ENCODE assay signal across 8 mouse cellular contexts in the genomic region with DNA sequence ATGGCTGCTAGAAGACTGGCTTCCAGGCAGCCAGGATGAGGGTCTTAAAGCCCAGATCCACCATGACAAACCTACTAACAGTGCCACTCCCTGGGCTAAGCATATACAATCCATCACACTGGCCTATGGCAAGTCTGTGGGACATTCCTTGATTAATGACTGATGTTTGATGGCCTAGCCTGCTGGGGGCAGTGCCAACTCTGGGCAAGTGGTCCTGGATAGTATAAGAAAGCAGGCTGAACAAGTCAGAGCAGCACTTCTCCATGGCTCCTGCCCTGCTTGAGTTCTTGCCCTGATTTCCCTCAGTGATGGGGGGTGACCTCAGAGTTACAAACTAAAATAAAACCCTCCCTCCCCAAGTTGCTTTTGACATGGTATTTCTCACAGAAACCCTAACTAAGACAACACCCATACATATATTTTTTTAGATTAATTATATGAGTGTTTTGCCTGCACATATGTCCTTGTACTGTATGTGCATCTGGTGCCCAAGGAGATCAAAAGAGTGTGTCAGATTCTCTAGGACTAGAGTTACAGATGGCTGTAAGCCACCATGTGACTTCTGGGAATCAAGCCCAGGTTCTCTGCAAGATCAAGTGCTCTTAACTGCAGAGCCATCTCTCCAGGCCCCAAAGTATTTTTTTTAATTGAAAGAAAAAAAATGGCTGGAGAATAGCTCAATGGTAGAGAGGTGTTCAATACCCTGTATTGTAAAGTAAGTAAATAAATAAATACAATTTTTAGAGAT. TPM values are rescaled to one million over a fixed set of nuclear protein-coding genes. Genes with fewer than 3 reads are reported as not detected.
A peak's percentile ranks its signal among the peaks of the same experiment; 100 is the strongest.
DNase-seq lines count a peak whose midpoint lies in the region; ATAC-seq and TF ChIP-seq lines count a peak whose summit lies in the region.

No protein-coding gene starts in this region.

- no peaks in the 10 kb centered on the region for H3K9me3 ChIP-seq in liver, postnatal 0 days (ENCODE audit: low read length)

- H3K36me3 ChIP-seq in liver, adult 2 months (ENCODE audit: control insufficient read depth, insufficient read depth, low read length): no peaks in the 10 kb centered on the region
- no peaks in the 10 kb centered on the region for H3K36me3 ChIP-seq in liver, postnatal 0 days (replicated peaks; ENCODE audit: insufficient read depth, low read length)

- H3K4me1 ChIP-seq in liver, adult 2 months (ENCODE audit: control insufficient read depth, insufficient read depth, low read length): peaks cover 13% of the 10 kb centered on the region
- no peaks in the 10 kb centered on the region for H3K4me1 ChIP-seq in liver, postnatal 0 days (ENCODE audit: insufficient read depth)

- intact Hi-C loops in gastrocnemius, adult 2 months (cut with DNase I): no loop called here

- H3K27ac ChIP-seq in gastrocnemius, adult 2 months: peak overlapping the region; percentile 40
- no peak overlapping the region for H3K27ac ChIP-seq in liver, adult 2 months (replicated peaks; ENCODE audit: insufficient read depth, low read depth, low read length)
- H3K27ac ChIP-seq in liver, postnatal 0 days (ENCODE audit: low read depth): no peak overlapping the region

- H3K9ac ChIP-seq in liver, adult 2 months (ENCODE audit: low read depth, low read length): no peak overlapping the region
- no peak overlapping the region for H3K9ac ChIP-seq in liver, postnatal 0 days (replicated peaks)

- no peak overlapping the region for H3K4me3 ChIP-seq in gastrocnemius, adult 2 months
- no peak overlapping the region for H3K4me3 ChIP-seq in liver, adult 2 months (ENCODE audit: insufficient read depth, low read depth, low read length)
- no peak overlapping the region for H3K4me3 ChIP-seq in liver, postnatal 0 days (ENCODE audit: low read depth, low read length)

- no peak for ATAC-seq in liver, postnatal 0 days

- peak; percentile 68 for DNase-seq in gastrocnemius, adult 2 months
- no peak for DNase-seq in gastrocnemius, postnatal 4 days (ENCODE audit: low spot score in 2 of 2)
- peak; percentile 65 for DNase-seq in liver, adult 2 months (ENCODE audit: extremely low read depth, low read depth, low spot score)
- no peak for DNase-seq in liver, postnatal 0 days
- peak; percentile 77 to 82 for DNase-seq in cerebellum, postnatal 14 days
- peak; percentile 53 for DNase-seq in lung, postnatal 10 days
- DNase-seq in layer of hippocampus, postnatal 14 days (ENCODE audit: low spot score in 2 of 2): no peak
- DNase-seq in right cerebral cortex, postnatal 4 days: no peak

- no peak overlapping the region for H3K4me2 ChIP-seq in liver, postnatal 0 days (ENCODE audit: low read depth, low read length)

- no peaks in the 10 kb centered on the region for H3K27me3 ChIP-seq in liver, adult 2 months (ENCODE audit: control insufficient read depth, insufficient read depth, low read length)
- H3K27me3 ChIP-seq in liver, postnatal 0 days (ENCODE audit: insufficient read depth, low read length): no peaks in the 10 kb centered on the region

- peaks cover 43% of the 10 kb centered on the region for H3K79me2 ChIP-seq in liver, adult 2 months (ENCODE audit: control insufficient read depth, insufficient read depth, low read length)

- TF ChIP-seq POLR2A in liver, adult 2 months (IDR thresholded peaks at IDR 0.05; ENCODE audit: extremely low read depth, insufficient read depth, low read length): no peak

- no peak for TF ChIP-seq CTCF in gastrocnemius, adult 2 months (IDR thresholded peaks at IDR 0.05)
- no peak for TF ChIP-seq CTCF in liver, adult 2 months (IDR thresholded peaks at IDR 0.05; ENCODE audit: low read depth, low read length)
- no peak for TF ChIP-seq CTCF in liver, postnatal 0 days (IDR thresholded peaks at IDR 0.05; ENCODE audit: low read depth)

- no peak for TF ChIP-seq EP300 in liver, postnatal 0 days (IDR thresholded peaks at IDR 0.05; ENCODE audit: low read depth)

RNA-seq across cellular contexts. Expression of a gene that starts 10.3 kb away (rescaled TPM):
- 10 to 100 TPM; 18.9 to 19.4 TPM for total RNA-seq in gastrocnemius, adult 2 months (2021)
- 10 to 100 TPM; 24.2 to 26.5 TPM for total RNA-seq in gastrocnemius, postnatal 4 days (2021)
- total RNA-seq in liver, adult 2 months (2014; rRNA removed): 11.2 and 14.8 TPM in 2 replicates
- polyA plus RNA-seq in liver, adult 2 months (2012; rRNA removed): 28.7 and 33.3 TPM in 2 replicates
- polyA plus RNA-seq in liver, postnatal 0 days (2015; fragmentation: Nextera tagmentation; extraction: Ambion mirVana): 9.7 and 10.3 TPM in 2 replicates
- total RNA-seq in layer of hippocampus, postnatal 14 days (2021): 10 to 100 TPM; 22.9 to 24.9 TPM

RNA-seq across cellular contexts. Expression of a gene that starts 32.9 kb away (rescaled TPM):
- total RNA-seq in gastrocnemius, adult 2 months (2021): 10 to 100 TPM; 10.0 to 11.5 TPM
- 10 to 100 TPM; 23.6 to 28.2 TPM for total RNA-seq in gastrocnemius, postnatal 4 days (2021)
- 7.2 TPM in 2 replicates for total RNA-seq in liver, adult 2 months (2014; rRNA removed)
- polyA plus RNA-seq in liver, adult 2 months (2012; rRNA removed): 6.1 and 9.1 TPM in 2 replicates
- 6.7 and 6.8 TPM in 2 replicates for polyA plus RNA-seq in liver, postnatal 0 days (2015; fragmentation: Nextera tagmentation; extraction: Ambion mirVana)
- total RNA-seq in layer of hippocampus, postnatal 14 days (2021): 100 to 1,000 TPM in 1 of 2 experiments, 10 to 100 TPM in 1; 98.7 to 113 TPM

RNA-seq across cellular contexts. Expression of a gene that starts 46.2 kb away (rescaled TPM):
- total RNA-seq in gastrocnemius, adult 2 months (2021): not detected
- total RNA-seq in gastrocnemius, postnatal 4 days (2021): under 1 TPM in 1 of 2 experiments, not detected in 1; 0.10 TPM
- total RNA-seq in liver, adult 2 months (2014; rRNA removed): not detected in 2 replicates
- polyA plus RNA-seq in liver, adult 2 months (2012; rRNA removed): 0.06 TPM in 1 of 2 replicates, not detected in the other
- 0.07 TPM in 1 of 2 replicates, not detected in the other for polyA plus RNA-seq in liver, postnatal 0 days (2015; fragmentation: Nextera tagmentation; extraction: Ambion mirVana)
- total RNA-seq in layer of hippocampus, postnatal 14 days (2021): 10 to 100 TPM in 1 of 2 experiments, 1 to 10 TPM in 1; 7.1 to 13.0 TPM

Comparison
In these comparisons a context has a peak if more than half of its experiments do, and no peak if none do; other contexts are left out.
1. DNase-seq: peak in gastrocnemius, adult 2 months (single experiment), liver, adult 2 months (single experiment), cerebellum, postnatal 14 days (2 of 2) and lung, postnatal 10 days (single experiment); none in gastrocnemius, postnatal 4 days (0 of 2), liver, postnatal 0 days (single experiment), layer of hippocampus, postnatal 14 days (0 of 2) and right cerebral cortex, postnatal 4 days (single experiment).